Mouse (Mus musculus) hindbrain, embryonic 15.5 days (tissue): ENCODE data around the gene Asl. TPM values are rescaled to one million over a fixed set of nuclear protein-coding genes. Genes with fewer than 3 reads are reported as not detected.

Experiments used
- ATAC-seq: fragments of 200-750 bp; cut with Nextera tagmentation; 2 replicates; pipeline ENCODE4 v1.8.0; 2017; ENCODE audit warnings: low read depth, moderate number of reproducible peaks, moderate TSS enrichment; ENCODE audit not compliant: low FRiP score
- H3K27ac ChIP-seq: fragments of 300-500 bp; sonication (generic); replicated peaks from 2 replicates; pipeline ENCODE4 v1.5.1; 2015; ENCODE audit warnings: mild to moderate bottlenecking, inconsistent platforms
- H3K27me3 ChIP-seq: fragments of 300-500 bp; sonication (generic); 2 replicates; pipeline ENCODE4 v1.6.1; 2015; ENCODE audit warnings: control low read depth, inconsistent platforms
- H3K36me3 ChIP-seq: fragments of 300-500 bp; sonication (generic); 2 replicates; pipeline ENCODE4 v1.6.1; 2015; ENCODE audit warnings: control low read depth, inconsistent platforms
- H3K4me1 ChIP-seq: fragments of 300-500 bp; sonication (generic); replicated peaks from 2 replicates; pipeline ENCODE4 v1.6.1; 2015; ENCODE audit warnings: control low read depth, inconsistent platforms
- H3K4me2 ChIP-seq: fragments of 300-500 bp; sonication (generic); 2 replicates; pipeline ENCODE4 v1.6.1; 2015; ENCODE audit warnings: moderate library complexity, mild to moderate bottlenecking, inconsistent platforms
- H3K4me3 ChIP-seq: fragments of 300-500 bp; sonication (generic); 2 replicates; pipeline ENCODE4 v1.5.1; 2015; ENCODE audit warnings: mild to moderate bottlenecking, inconsistent platforms
- H3K9ac ChIP-seq: fragments of 300-500 bp; sonication (generic); 2 replicates; pipeline ENCODE4 v1.6.1; 2015; ENCODE audit warnings: inconsistent platforms
- H3K9me3 ChIP-seq: fragments of 300-500 bp; sonication (generic); 2 replicates; pipeline ENCODE4 v1.6.1; 2016; ENCODE audit warnings: control low read depth, inconsistent platforms
- WGBS: fragments of 180-500 bp; shearing (Covaris S2); methylation state at CpG from one replicate; pipeline ENCODE4 v1.1.7; 2015; 5-methylcytosine and 5-hydroxymethylcytosine counted together
- polyA plus RNA-seq: library from polyadenylated mRNA; unstranded; fragments of >200 nt; fragmentation: Nextera tagmentation; extraction: Ambion mirVana; gene quantifications from 2 replicates; pipeline ENCODE4 v1.2.1, GENCODE M21; 2015

Asl gene
- polyA plus RNA-seq = 37.4 and 39.5 TPM in 2 replicates

DNA sequence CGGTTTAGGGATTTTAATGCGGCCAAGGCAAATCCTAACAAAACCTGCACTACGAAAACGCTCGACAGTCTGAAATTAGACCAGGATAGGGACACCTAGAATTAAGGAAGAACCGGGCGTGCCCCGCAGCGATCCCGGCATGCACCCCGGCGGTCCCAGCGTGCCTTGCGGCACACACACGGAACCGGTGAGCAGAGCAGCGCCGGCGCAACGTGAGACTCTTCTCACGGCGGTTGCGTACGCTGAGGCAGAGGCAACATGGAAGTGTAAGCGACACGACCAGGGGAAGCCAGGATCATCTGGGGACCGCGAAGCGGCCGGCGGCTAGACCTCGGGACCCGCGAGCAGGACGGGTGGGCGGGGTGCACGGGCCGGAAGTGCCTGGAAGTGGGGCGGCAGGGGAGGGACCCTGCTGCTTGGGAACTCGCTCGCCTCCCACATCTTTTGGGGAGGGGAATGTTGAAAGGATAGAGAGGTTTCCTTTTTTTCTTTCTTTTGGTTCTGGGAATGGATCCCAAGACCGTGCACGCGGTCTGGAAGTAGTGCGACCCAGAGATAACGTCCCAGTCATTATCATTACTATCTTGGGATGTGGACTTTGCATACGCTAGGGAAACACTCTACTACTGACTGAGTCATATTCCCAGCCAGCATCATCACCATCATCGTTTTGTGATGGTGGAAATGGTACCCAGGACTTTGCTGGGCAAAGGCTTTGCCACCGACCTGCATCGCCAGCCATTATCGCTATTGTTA is at the start of gene Asl, which contains the start of gene Crcp:
Gene Asl (minus strand): TSS at position 106 of the 756 bp plus-strand sequence.
Gene Crcp (plus strand): TSS at position 149 of the 756 bp plus-strand sequence.
- peak within 1 kb of the TSS; percentile 94 for H3K27ac ChIP-seq
- H3K9ac ChIP-seq = peak within 1 kb of the TSS; percentile 68
- no peaks in the 10 kb centered on the region for H3K27me3 ChIP-seq
- peak within 1 kb of the TSS; percentile 59 for H3K4me2 ChIP-seq
- H3K9me3 ChIP-seq = no peaks in the 10 kb centered on the region
- peak; percentile 88 for ATAC-seq
- 1% methylated on average over 51 of the region's 51 CpGs for WGBS
- no peaks in the 10 kb centered on the region for H3K36me3 ChIP-seq
- peaks cover 12% of the 10 kb centered on the region for H3K4me1 ChIP-seq
- H3K4me3 ChIP-seq = peak within 1 kb of the TSS; percentile 71

DNA sequence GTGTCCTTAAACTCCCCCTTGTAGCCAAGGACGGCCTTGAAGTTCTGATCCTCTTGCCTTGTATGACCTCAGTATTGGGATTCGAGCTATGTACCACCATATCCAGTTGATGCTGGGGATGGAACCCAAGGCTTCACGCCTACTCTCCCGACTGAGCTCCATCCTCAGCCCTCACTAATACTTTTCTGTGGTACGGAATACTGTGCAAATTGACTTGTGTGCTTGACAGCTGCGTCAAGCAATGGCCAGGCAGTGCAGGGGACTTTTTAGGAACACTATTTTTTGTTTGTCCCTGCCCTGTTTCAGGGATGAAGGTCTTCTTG is 49.7 kb upstream of the Asl start:
- Histone ChIP-seq H3K27ac (peak overlapping the region; percentile 84; the same call in 1 of the 2 replicates), H3K9me3 (no peaks in the 10 kb centered on the region), H3K4me1 (peaks cover 17% of the 10 kb centered on the region), H3K9ac (peak overlapping the region; percentile 32), H3K27me3 (no peaks in the 10 kb centered on the region), H3K4me2 (peak overlapping the region; percentile 59), H3K36me3 (0 out of 2 replicates have a peak, but pooled peaks cover 4% of the 10 kb centered on the region), H3K4me3 (peak overlapping the region; percentile 84)
- ATAC-seq = peak; percentile 13; the same call in 1 of the 2 replicates
- 46% methylated on average over 6 of the region's 6 CpGs for WGBS

DNA sequence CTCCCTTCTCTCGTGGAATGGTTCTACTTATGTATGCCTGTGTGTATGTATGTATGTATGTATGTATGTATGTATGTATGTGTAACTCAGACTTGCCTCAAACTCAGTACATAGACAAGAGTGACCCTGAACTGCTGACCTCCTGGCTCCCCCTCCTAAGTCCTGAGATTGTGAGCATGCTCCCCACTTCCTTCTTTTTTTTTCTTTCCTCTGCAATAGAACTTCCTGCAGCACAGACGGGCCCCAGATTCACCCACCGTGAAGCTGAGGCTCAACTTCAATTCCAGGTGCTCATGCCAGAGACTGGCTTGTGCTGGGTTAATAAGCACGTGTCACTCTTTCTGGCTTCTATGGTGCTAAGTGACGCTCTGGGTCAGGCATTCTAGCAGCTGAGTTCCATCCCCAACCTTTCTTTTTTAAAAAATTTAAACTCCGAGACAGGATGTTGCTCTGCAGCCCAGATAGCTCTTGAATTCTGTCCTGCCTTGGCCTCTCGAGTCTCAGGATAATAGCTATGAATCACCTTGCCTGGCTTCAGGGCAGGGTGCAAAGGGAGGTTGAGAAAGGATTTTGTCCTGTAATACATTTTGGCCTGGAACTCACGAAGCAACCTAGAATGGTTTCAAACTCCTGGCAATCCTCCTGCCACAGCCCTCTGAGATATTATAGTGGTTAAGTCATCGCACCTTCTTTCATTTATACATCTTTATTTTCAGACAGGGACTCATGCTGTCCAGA is 49.2 kb upstream of the Asl start:
- 0 out of 2 replicates have a peak overlapping the region, but pooled peaks have one; percentile 84 for H3K27ac ChIP-seq
- H3K9ac ChIP-seq = no peak overlapping the region
- WGBS = 81% methylated on average over 9 of the region's 9 CpGs

DNA sequence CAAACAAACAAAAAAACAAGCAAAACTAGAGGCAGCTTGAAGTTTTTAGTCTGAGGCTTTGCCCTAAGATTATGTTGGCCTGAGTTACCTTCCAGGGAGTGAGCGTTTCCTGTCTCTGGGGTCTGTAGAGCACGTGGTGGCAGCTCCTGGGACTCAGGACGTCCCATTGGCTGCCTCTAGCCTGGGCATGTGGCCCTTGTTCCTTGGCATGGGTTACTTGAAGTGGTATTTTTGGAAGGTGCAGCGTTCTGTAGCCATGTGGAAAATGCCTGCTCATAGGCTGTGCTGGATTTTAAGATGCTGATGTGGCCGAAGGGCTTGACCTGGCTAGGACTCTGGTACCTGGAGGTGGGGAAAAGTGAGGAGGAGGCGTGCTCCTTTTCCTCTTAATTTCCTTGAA is 47.3 kb upstream of the Asl start:
- H3K36me3 ChIP-seq = 0 out of 2 replicates have a peak, but pooled peaks cover 1% of the 10 kb centered on the region
- ATAC-seq = no peak
- no peak overlapping the region for H3K9ac ChIP-seq
- H3K27ac ChIP-seq = no peak overlapping the region
- H3K4me2 ChIP-seq = no peak overlapping the region
- no peak overlapping the region for H3K4me3 ChIP-seq
- H3K4me1 ChIP-seq = peaks cover 17% of the 10 kb centered on the region
- no peaks in the 10 kb centered on the region for H3K27me3 ChIP-seq
- H3K9me3 ChIP-seq = no peaks in the 10 kb centered on the region
- WGBS = 67% methylated on average over 6 of the region's 6 CpGs

More for the DNA sequence above, 49.2 kb upstream of the Asl start:
- Histone ChIP-seq H3K9me3 (no peaks in the 10 kb centered on the region), H3K4me1 (peaks cover 17% of the 10 kb centered on the region), H3K36me3 (0 out of 2 replicates have a peak, but pooled peaks cover 4% of the 10 kb centered on the region), H3K27me3 (no peaks in the 10 kb centered on the region), H3K4me2 (peak overlapping the region; percentile 59; the same call in 1 of the 2 replicates), H3K4me3 (0 out of 2 replicates have a peak overlapping the region, but pooled peaks have one; percentile 84)
- no peak for ATAC-seq

DNA sequence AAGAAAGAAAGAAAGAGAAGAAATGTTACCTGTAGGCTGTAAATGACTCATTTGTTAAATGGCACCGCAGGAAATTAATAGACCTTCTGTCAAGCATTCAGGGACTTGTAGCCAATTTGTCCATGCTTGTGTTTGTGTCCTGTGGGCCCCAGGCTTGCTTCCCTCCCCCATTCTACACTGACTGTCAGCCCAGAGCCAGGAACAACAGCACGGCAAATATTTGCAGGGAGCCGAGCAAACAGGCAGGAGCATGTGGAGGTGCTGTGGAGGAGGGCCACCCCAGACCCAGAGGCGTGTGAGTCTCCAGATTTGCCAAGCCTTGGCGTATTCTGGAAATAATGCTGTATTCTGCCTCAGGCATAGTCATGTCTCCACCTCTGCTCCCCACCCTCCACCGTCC is 45.4 kb upstream of the Asl start:
- 85% methylated on average over 6 of the region's 6 CpGs for WGBS

DNA sequence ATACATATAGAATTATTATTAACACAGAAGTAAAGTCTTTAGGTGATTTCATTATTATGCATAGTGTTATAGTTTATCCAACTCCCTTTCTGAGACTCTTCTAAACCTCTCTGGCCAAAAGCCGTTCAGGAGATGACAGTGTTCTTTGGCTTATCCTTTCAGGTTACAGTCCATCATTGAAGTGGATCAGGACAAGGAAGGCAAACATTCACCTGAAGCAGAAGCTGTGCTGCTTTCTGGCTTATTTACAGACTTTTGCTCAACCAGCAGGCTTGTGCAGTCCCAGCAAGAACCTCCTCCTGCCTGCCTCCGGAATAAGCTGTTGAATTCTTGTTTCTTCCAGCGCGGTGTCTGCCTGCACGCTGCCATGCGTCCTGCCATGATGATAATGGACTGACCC is 44.0 kb upstream of the Asl start, which contains the start of gene Tpst1:
Gene Tpst1 (plus strand): TSS at position 301 of the 400 bp plus-strand sequence.
- H3K9me3 ChIP-seq = no peaks in the 10 kb centered on the region
- H3K27ac ChIP-seq = no peak within 1 kb of the TSS
- no peaks in the 10 kb centered on the region for H3K4me1 ChIP-seq
- no peak within 1 kb of the TSS for H3K4me2 ChIP-seq
- 92% methylated on average over 6 of the region's 6 CpGs for WGBS
- H3K27me3 ChIP-seq = no peaks in the 10 kb centered on the region
- no peak within 1 kb of the TSS for H3K4me3 ChIP-seq
- no peaks in the 10 kb centered on the region for H3K36me3 ChIP-seq
- H3K9ac ChIP-seq = no peak within 1 kb of the TSS
- ATAC-seq = no peak

More for the DNA sequence above, 45.4 kb upstream of the Asl start:
- Histone ChIP-seq H3K27me3 (no peaks in the 10 kb centered on the region), H3K4me1 (peaks cover 5% of the 10 kb centered on the region; the same call in 1 of the 2 replicates), H3K36me3 (no peaks in the 10 kb centered on the region), H3K9me3 (no peaks in the 10 kb centered on the region), H3K4me3 (no peak overlapping the region), H3K4me2 (no peak overlapping the region), H3K27ac (no peak overlapping the region), H3K9ac (no peak overlapping the region)
- no peak for ATAC-seq

DNA sequence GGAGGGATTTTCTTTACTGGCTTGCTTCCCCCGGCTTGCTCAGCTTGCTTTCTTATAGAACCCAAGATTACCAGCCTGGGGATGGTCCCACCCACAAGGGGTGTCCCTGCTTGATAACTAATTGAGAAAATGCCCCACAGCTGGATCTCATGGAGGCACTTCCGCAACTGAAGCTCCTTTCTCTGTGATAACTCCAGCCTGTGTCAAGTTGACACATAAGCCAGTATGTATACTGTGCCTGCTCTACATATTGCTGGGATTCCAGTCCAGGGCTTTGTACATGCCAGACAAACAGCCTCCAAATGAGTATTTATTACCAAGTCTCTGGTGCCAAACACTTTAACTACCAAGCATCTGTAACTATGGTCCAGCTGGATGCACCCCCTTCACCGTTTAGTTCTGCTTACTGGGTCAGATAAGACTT is 38.8 kb upstream of the Asl start:
- no peak overlapping the region for H3K9ac ChIP-seq
- H3K9me3 ChIP-seq = no peaks in the 10 kb centered on the region
- H3K27ac ChIP-seq = no peak overlapping the region
- H3K36me3 ChIP-seq = no peaks in the 10 kb centered on the region
- no peak overlapping the region for H3K4me2 ChIP-seq
- no peaks in the 10 kb centered on the region for H3K4me1 ChIP-seq
- no peak overlapping the region for H3K4me3 ChIP-seq
- no peaks in the 10 kb centered on the region for H3K27me3 ChIP-seq
- WGBS = 76% methylated on average over 3 of the region's 3 CpGs
- no peak for ATAC-seq

DNA sequence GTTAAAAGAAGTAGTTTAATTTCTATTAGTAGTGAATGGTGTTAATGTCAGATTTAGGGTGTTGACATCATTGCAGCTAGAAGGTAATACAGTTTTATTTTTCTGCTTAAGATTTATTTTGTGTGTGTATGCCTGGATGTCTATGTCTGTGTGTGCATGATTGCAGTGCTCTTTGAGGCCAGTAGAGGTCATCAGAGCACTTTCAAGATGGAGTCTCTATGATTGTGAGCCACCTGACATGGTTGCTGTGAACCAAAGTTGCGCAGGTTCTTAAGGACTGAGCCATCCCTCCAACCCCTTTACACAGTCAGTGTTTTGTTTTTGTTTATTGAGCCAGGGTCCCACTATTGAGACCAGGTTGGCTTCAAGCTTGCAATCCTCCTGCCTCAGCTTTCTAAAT is 36.5 kb upstream of the Asl start:
- Histone ChIP-seq H3K9ac (no peak overlapping the region), H3K4me2 (no peak overlapping the region), H3K27ac (no peak overlapping the region), H3K4me3 (no peak overlapping the region), H3K27me3 (no peaks in the 10 kb centered on the region), H3K9me3 (no peaks in the 10 kb centered on the region), H3K36me3 (peaks cover 9% of the 10 kb centered on the region), H3K4me1 (no peaks in the 10 kb centered on the region)
- WGBS = 97% methylated on average over 1 of the region's 1 CpGs
- ATAC-seq = no peak

DNA sequence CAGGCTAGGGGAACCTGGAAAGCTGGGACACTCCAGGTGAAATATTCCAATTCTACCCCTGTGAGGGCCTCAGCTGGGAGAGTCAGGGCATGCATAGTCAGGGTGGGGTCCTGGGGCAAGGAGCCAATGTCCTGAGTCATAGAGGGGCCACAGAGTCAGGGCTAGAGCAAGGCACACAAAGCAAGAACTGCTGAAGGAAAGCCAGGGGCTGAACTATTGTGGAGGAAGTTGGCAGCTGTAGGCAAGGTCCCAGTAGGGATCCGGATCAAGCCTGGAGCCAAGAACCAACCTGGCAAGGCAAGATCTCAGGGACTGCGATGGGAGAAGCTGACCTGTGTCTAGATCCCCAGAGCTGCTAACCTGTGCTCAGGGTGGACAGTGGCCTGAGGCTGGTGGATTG is 34.7 kb upstream of the Asl start:
- no peaks in the 10 kb centered on the region for H3K27me3 ChIP-seq
- WGBS = 80% methylated on average over 2 of the region's 2 CpGs
- no peak for ATAC-seq

DNA sequence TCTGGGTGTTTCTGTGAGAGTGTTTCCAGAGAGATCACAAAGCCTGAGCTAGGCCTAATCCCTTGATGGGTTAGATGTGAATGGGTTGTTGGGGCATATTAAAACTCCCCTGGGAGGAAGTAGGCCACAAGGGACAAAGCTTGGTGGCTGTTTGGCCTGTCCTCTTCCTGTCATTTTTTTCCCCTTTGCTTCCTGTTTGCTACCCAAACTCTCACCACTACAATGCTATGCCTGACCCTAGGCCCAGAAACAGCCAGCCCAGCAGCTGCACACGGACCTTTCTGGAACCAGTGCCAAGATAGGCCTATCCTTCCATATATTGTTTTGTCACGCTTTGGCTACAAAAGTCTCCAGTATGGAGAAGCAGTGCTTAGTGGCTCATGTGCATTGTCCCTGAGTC is 33.0 kb upstream of the Asl start:
- Histone ChIP-seq H3K27ac (no peak overlapping the region), H3K9me3 (no peaks in the 10 kb centered on the region), H3K4me1 (no peaks in the 10 kb centered on the region), H3K9ac (no peak overlapping the region), H3K4me2 (no peak overlapping the region), H3K27me3 (no peaks in the 10 kb centered on the region), H3K36me3 (peaks cover 16% of the 10 kb centered on the region), H3K4me3 (no peak overlapping the region)
- WGBS = 75% methylated on average over 2 of the region's 2 CpGs
- ATAC-seq = no peak

More for the DNA sequence above, 34.7 kb upstream of the Asl start:
- H3K9ac ChIP-seq = no peak overlapping the region
- no peak overlapping the region for H3K4me2 ChIP-seq
- H3K36me3 ChIP-seq = peaks cover 16% of the 10 kb centered on the region
- no peaks in the 10 kb centered on the region for H3K4me1 ChIP-seq
- H3K9me3 ChIP-seq = no peaks in the 10 kb centered on the region
- no peak overlapping the region for H3K27ac ChIP-seq
- no peak overlapping the region for H3K4me3 ChIP-seq

DNA sequence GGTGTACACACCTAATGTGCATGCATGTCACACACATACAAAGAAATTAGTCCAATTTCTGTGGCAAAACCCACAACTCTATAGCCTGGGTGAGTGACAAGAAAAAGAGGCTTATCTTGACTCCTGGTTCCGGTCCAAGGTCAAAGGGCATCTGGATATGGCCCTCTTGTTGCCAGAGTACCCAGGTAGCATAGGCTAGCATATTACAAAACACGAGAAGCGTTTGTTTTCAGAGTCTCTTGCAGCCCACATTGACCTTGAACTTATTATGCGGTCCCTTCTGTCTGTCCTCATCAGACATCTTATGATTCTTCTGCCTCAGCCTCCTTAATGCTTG is 31.2 kb upstream of the Asl start:
- Histone ChIP-seq H3K36me3 (peaks cover 16% of the 10 kb centered on the region), H3K27ac (no peak overlapping the region), H3K4me1 (no peaks in the 10 kb centered on the region), H3K4me3 (no peak overlapping the region), H3K27me3 (no peaks in the 10 kb centered on the region), H3K9ac (no peak overlapping the region), H3K4me2 (no peak overlapping the region), H3K9me3 (no peaks in the 10 kb centered on the region)
- WGBS = 92% methylated on average over 4 of the region's 4 CpGs
- no peak for ATAC-seq
